ENCODE assay signal across 8 mouse cellular contexts in the genomic region with DNA sequence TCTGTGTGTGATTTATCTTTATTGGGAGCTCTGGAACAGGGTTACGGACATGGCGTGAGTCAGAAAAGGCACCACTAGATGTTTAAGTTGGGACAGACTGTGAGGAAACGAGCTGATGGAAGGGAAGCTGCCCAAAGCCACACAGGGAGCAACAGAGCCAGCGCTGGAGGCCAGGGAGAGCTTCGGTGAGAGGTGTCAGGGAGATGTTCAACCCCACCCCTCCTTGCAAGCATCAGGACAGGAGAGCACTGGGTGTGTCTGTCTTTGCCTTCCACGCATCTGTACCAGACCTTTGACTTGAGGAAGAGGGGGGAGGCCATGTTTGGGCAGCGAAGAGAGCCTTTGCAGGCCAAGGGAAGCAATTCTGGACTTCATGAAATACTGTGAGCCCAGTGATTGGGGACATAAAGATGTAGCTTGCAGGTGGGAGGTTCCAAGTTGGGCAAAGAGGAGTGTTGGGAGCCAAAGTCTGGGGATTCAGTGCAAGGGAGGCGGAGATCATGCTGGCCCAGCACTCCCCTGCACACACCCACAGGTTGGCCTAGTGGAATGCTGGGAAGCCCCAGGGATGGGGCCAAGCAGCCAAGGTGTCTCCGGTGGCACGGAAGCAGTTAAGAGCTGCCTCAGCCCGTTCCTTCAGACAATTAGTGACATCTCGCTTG. TPM values are rescaled to one million over a fixed set of nuclear protein-coding genes. Genes with fewer than 3 reads are reported as not detected.
DNase-seq lines count a peak whose midpoint lies in the region; ATAC-seq and TF ChIP-seq lines count a peak whose summit lies in the region.

No protein-coding gene starts in this region.

- DNase-seq in left cerebral cortex, adult 2 months (ENCODE audit: extremely low spot score in 1 of 2, low spot score in 2 of 2): peak in 1 of 2 experiments; percentile 59
- no peak for DNase-seq in left cerebral cortex, adult 8-10 months (ENCODE audit: low spot score in 2 of 2)
- no peak for DNase-seq in left cerebral cortex, adult 9 months (ENCODE audit: low spot score in 2 of 2)
- no peak for DNase-seq in layer of hippocampus, adult 11-12 months (ENCODE audit: low spot score)

- peaks cover 99% of the 10 kb centered on the region for H3K79me2 ChIP-seq in myocyte (ENCODE audit: control insufficient read depth, insufficient read depth)

- no peak for TF ChIP-seq CTCF in left cerebral cortex, adult 2 months (IDR thresholded peaks at IDR 0.05)

- intact Hi-C loops in left cerebral cortex, adult 2 months (cut with DNase I): loop anchor here (2.0 kb wide), 1 partner anchor 30 kb away; no protein-coding TSS in a partner anchor

- TF ChIP-seq POLR2A in myocyte (IDR thresholded peaks at IDR 0.05; ENCODE audit: insufficient read length, low read depth): no peak

- H3ac ChIP-seq in myocyte (ENCODE audit: control insufficient read depth, insufficient read length): no peak overlapping the region

- no peak for ATAC-seq in embryonic facial prominence, embryonic 13.5 days (ENCODE audit: insufficient number of reproducible peaks, insufficient read depth, low FRiP score, low TSS enrichment, low read depth)
- peak; percentile 34; the same call in 1 of the 2 replicates for ATAC-seq in intestine, embryonic 15.5 days
- ATAC-seq in inflammation-experienced regulatory T-cells, adult 6 months: no peak

- no peaks in the 10 kb centered on the region for H3K27me3 ChIP-seq in embryonic facial prominence, embryonic 13.5 days
- H3K27me3 ChIP-seq in intestine, embryonic 15.5 days (replicated peaks): no peaks in the 10 kb centered on the region
- H3K27me3 ChIP-seq in myocyte (ENCODE audit: control insufficient read depth, insufficient read depth, insufficient read length): no peaks in the 10 kb centered on the region

- no peaks in the 10 kb centered on the region for H3K36me3 ChIP-seq in embryonic facial prominence, embryonic 13.5 days
- H3K36me3 ChIP-seq in intestine, embryonic 15.5 days: no peaks in the 10 kb centered on the region
- no peaks in the 10 kb centered on the region for H3K36me3 ChIP-seq in myocyte (ENCODE audit: control insufficient read depth, insufficient read depth)

- H3K27ac ChIP-seq in left cerebral cortex, adult 2 months: peak overlapping the region; percentile 88
- H3K27ac ChIP-seq in embryonic facial prominence, embryonic 13.5 days: peak overlapping the region; percentile 96
- peak overlapping the region; percentile 58 for H3K27ac ChIP-seq in intestine, embryonic 15.5 days

- peak overlapping the region; percentile 54; the same call in 1 of the 2 replicates for H3K9ac ChIP-seq in embryonic facial prominence, embryonic 13.5 days
- no peak overlapping the region for H3K9ac ChIP-seq in intestine, embryonic 15.5 days

- H3K4me3 ChIP-seq in left cerebral cortex, adult 2 months: no peak overlapping the region
- no peak overlapping the region for H3K4me3 ChIP-seq in embryonic facial prominence, embryonic 13.5 days
- H3K4me3 ChIP-seq in intestine, embryonic 15.5 days (replicated peaks): no peak overlapping the region
- H3K4me3 ChIP-seq in myocyte: no peak overlapping the region

- H3K4me2 ChIP-seq in embryonic facial prominence, embryonic 13.5 days: peak overlapping the region; percentile 30; the same call in 1 of the 2 replicates
- peak overlapping the region; percentile 30; the same call in 1 of the 2 replicates for H3K4me2 ChIP-seq in intestine, embryonic 15.5 days (replicated peaks)
- H3K4me2 ChIP-seq in myocyte (ENCODE audit: low read depth): peak overlapping the region; percentile 9

- 28% methylated on average over 12 of the region's 12 CpGs for WGBS in embryonic facial prominence, embryonic 13.5 days
- 34% methylated on average over 12 of the region's 12 CpGs for WGBS in intestine, embryonic 15.5 days

- no peaks in the 10 kb centered on the region for H3K9me3 ChIP-seq in embryonic facial prominence, embryonic 13.5 days
- H3K9me3 ChIP-seq in intestine, embryonic 15.5 days: no peaks in the 10 kb centered on the region

- H3K4me1 ChIP-seq in embryonic facial prominence, embryonic 13.5 days: peaks cover 100% of the 10 kb centered on the region
- H3K4me1 ChIP-seq in intestine, embryonic 15.5 days (replicated peaks): peaks cover 94% of the 10 kb centered on the region

TF ChIP-seq in myocyte, 11 proteins besides CTCF, POLR2A, EP300 and RAD21:
- peak; percentile 8 for TF ChIP-seq POLR2AphosphoS2 (IDR thresholded peaks at IDR 0.05; ENCODE audit: insufficient read length, low read depth)
- TF ChIP-seq REST (IDR thresholded peaks at IDR 0.05; ENCODE audit: insufficient read depth, insufficient read length): no peak

RNA-seq across cellular contexts. Expression of a gene that starts 35.8 kb away (rescaled TPM):
- 100 to 1,000 TPM; 108 to 132 TPM for total RNA-seq in left cerebral cortex, adult 2 months (2021)
- 100 to 1,000 TPM in 2 of 4 experiments, 10 to 100 TPM in 2; 95.7 to 104 (median 99.7) TPM for total RNA-seq in left cerebral cortex, adult 8-10 months (2022)
- 12.8 and 14.3 TPM in 2 replicates for polyA plus RNA-seq in embryonic facial prominence, embryonic 13.5 days (2015; fragmentation: Nextera tagmentation; extraction: Ambion mirVana)
- polyA plus RNA-seq in intestine, embryonic 15.5 days (2015; fragmentation: Nextera tagmentation; extraction: Ambion mirVana): 5.4 and 6.3 TPM in 2 replicates
- 58.2 TPM for polyA plus RNA-seq in myocyte (2012; fragmentation: generic; extraction: Trizol)
- 1 to 10 TPM; 1.6 to 2.4 (median 2.4) TPM for polyA plus RNA-seq in inflammation-experienced regulatory T-cells, adult 6 months (2017; shearing (Covaris generic))
